Mouse (Mus musculus): ENCODE data around the gene H2-DMb2. TPM values are rescaled to one million over a fixed set of nuclear protein-coding genes. Genes with fewer than 3 reads are reported as not detected.
"Not testable (repeated sequence)": the region's sequence is repeated elsewhere in the genome, so short reads cannot be mapped to it uniquely, and the experiment has no call there.

Gene H2-DMb2
- polyA plus RNA-seq, 1 experiment from 2014 or later, result 0.23 TPM

- H3K9me3 ChIP-seq, result no peaks in the 10 kb centered on the region
- H3K4me3 ChIP-seq, result no peak overlapping the region
- 55% methylated on average over 4 of the region's 4 CpGs for WGBS
- no peak for ATAC-seq (ENCODE audit: low FRiP score, low read depth)
- no peak overlapping the region for H3K9ac ChIP-seq (replicated peaks)
- no peaks in the 10 kb centered on the region for H3K36me3 ChIP-seq
- H3K27me3 ChIP-seq, result peaks cover 58% of the 10 kb centered on the region
- peaks cover 15% of the 10 kb centered on the region for H3K4me1 ChIP-seq
- H3K4me2 ChIP-seq (replicated peaks), result no peak overlapping the region
- no peak overlapping the region for H3K27ac ChIP-seq (replicated peaks)
Measured at GRCm38 (mm10) chr17:34141448-34141847, 1.7 kb upstream of the H2-DMb2 start.

- H3K4me3 ChIP-seq, result no peak overlapping the region
- no peaks in the 10 kb centered on the region for H3K9me3 ChIP-seq
- H3K9ac ChIP-seq (replicated peaks), result no peak overlapping the region
- H3K4me2 ChIP-seq (replicated peaks), result no peak overlapping the region
- H3K36me3 ChIP-seq, result no peaks in the 10 kb centered on the region
- 86% methylated on average over 7 of the region's 7 CpGs for WGBS
- H3K27me3 ChIP-seq, result peaks cover 47% of the 10 kb centered on the region
- H3K27ac ChIP-seq (replicated peaks), result no peak overlapping the region
- peaks cover 15% of the 10 kb centered on the region for H3K4me1 ChIP-seq
- ATAC-seq (ENCODE audit: low FRiP score, low read depth), result no peak
Measured at GRCm38 (mm10) chr17:34142456-34143010, 574 bp upstream of the H2-DMb2 start.

GRCm38 (mm10) chr17:34143461-34143860 lies 354 bp downstream of the H2-DMb2 start:
- Histone ChIP-seq H3K4me2 (replicated peaks) (no peak overlapping the region), H3K4me1 (peaks cover 15% of the 10 kb centered on the region), H3K4me3 (no peak overlapping the region), H3K9ac (replicated peaks) (no peak overlapping the region), H3K9me3 (no peaks in the 10 kb centered on the region), H3K36me3 (no peaks in the 10 kb centered on the region), H3K27me3 (peaks cover 37% of the 10 kb centered on the region), H3K27ac (replicated peaks) (no peak overlapping the region)
- 60% methylated on average over 4 of the region's 5 CpGs for WGBS
- ATAC-seq (ENCODE audit: low FRiP score, low read depth), result no peak

GRCm38 (mm10) chr17:34144221-34144620 lies 1.1 kb downstream of the H2-DMb2 start:
- not testable (repeated sequence) for H3K4me1 ChIP-seq; H3K4me2 ChIP-seq (replicated peaks); H3K4me3 ChIP-seq; H3K27ac ChIP-seq (replicated peaks); H3K9me3 ChIP-seq; H3K9ac ChIP-seq (replicated peaks); ATAC-seq (ENCODE audit: low FRiP score, low read depth); H3K36me3 ChIP-seq
- peaks cover 30% of the 10 kb centered on the region for H3K27me3 ChIP-seq
- WGBS, result 93% methylated on average over 4 of the region's 4 CpGs

- H3K9me3 ChIP-seq, result no peaks in the 10 kb centered on the region
- ATAC-seq (ENCODE audit: low FRiP score, low read depth), result no peak
- 81% methylated on average over 3 of the region's 3 CpGs for WGBS
Measured at GRCm38 (mm10) chr17:34144960-34145371, 1.9 kb downstream of the H2-DMb2 start.

GRCm38 (mm10) chr17:34152923-34153322 lies 9.8 kb downstream of the H2-DMb2 start, which contains the start of gene H2-DMb1:
TSS of gene H2-DMb1 (plus strand) at chr17:34153072.
- no peak for ATAC-seq (ENCODE audit: low FRiP score, low read depth)
- H3K4me2 ChIP-seq (replicated peaks), result no peak within 1 kb of the TSS
- no peaks in the 10 kb centered on the region for H3K9me3 ChIP-seq
- H3K36me3 ChIP-seq, result no peaks in the 10 kb centered on the region
- H3K4me1 ChIP-seq, result no peaks in the 10 kb centered on the region
- WGBS, result 67% methylated on average over 4 of the region's 4 CpGs
- H3K4me3 ChIP-seq, result no peak within 1 kb of the TSS
- H3K9ac ChIP-seq (replicated peaks), result no peak within 1 kb of the TSS
- 0 out of 2 replicates have a peak, but pooled peaks cover 3% of the 10 kb centered on the region for H3K27me3 ChIP-seq
- H3K27ac ChIP-seq (replicated peaks), result no peak within 1 kb of the TSS

More at GRCm38 (mm10) chr17:34144960-34145371, 1.9 kb downstream of the H2-DMb2 start:
- H3K27me3 ChIP-seq, result peaks cover 23% of the 10 kb centered on the region
- no peak overlapping the region for H3K4me3 ChIP-seq
- no peaks in the 10 kb centered on the region for H3K36me3 ChIP-seq
- no peak overlapping the region for H3K9ac ChIP-seq (replicated peaks)
- 0 out of 2 replicates have a peak, but pooled peaks cover 3% of the 10 kb centered on the region for H3K4me1 ChIP-seq
- no peak overlapping the region for H3K27ac ChIP-seq (replicated peaks)
- H3K4me2 ChIP-seq (replicated peaks), result no peak overlapping the region

GRCm38 (mm10) chr17:34155534-34155933 lies 12.4 kb downstream of the H2-DMb2 start:
- 63% methylated on average over 5 of the region's 5 CpGs for WGBS

GRCm38 (mm10) chr17:34164202-34164895 lies 21.2 kb downstream of the H2-DMb2 start:
- Histone ChIP-seq H3K27me3 (peaks cover 13% of the 10 kb centered on the region; the same call in 1 of the 2 replicates), H3K4me3 (no peak overlapping the region), H3K36me3 (no peaks in the 10 kb centered on the region), H3K4me1 (no peaks in the 10 kb centered on the region), H3K4me2 (replicated peaks) (no peak overlapping the region), H3K9ac (replicated peaks) (no peak overlapping the region), H3K9me3 (0 out of 2 replicates have a peak, but pooled peaks cover 4% of the 10 kb centered on the region), H3K27ac (replicated peaks) (no peak overlapping the region)
- ATAC-seq (ENCODE audit: low FRiP score, low read depth), result no peak
- WGBS, result 40% methylated on average over 9 of the region's 9 CpGs

More at GRCm38 (mm10) chr17:34155534-34155933, 12.4 kb downstream of the H2-DMb2 start:
- Histone ChIP-seq H3K4me2 (replicated peaks) (no peak overlapping the region), H3K9ac (replicated peaks) (no peak overlapping the region), H3K36me3 (no peaks in the 10 kb centered on the region), H3K27ac (replicated peaks) (no peak overlapping the region), H3K27me3 (0 out of 2 replicates have a peak, but pooled peaks cover 6% of the 10 kb centered on the region), H3K9me3 (no peaks in the 10 kb centered on the region), H3K4me1 (no peaks in the 10 kb centered on the region), H3K4me3 (no peak overlapping the region)
- no peak for ATAC-seq (ENCODE audit: low FRiP score, low read depth)

- H3K36me3 ChIP-seq, result no peaks in the 10 kb centered on the region
- ATAC-seq (ENCODE audit: low FRiP score, low read depth), result no peak
- H3K4me3 ChIP-seq, result no peak overlapping the region
- 86% methylated on average over 6 of the region's 6 CpGs for WGBS
- 0 out of 2 replicates have a peak, but pooled peaks cover 4% of the 10 kb centered on the region for H3K9me3 ChIP-seq
- no peaks in the 10 kb centered on the region for H3K4me1 ChIP-seq
- H3K9ac ChIP-seq (replicated peaks), result no peak overlapping the region
- H3K27ac ChIP-seq (replicated peaks), result no peak overlapping the region
- H3K27me3 ChIP-seq, result peaks cover 13% of the 10 kb centered on the region; the same call in 1 of the 2 replicates
- H3K4me2 ChIP-seq (replicated peaks), result no peak overlapping the region
Measured at GRCm38 (mm10) chr17:34165033-34165730, 22.1 kb downstream of the H2-DMb2 start.

GRCm38 (mm10) chr17:34169279-34169678 lies 26.2 kb downstream of the H2-DMb2 start:
- peaks cover 14% of the 10 kb centered on the region; the same call in 1 of the 2 replicates for H3K27me3 ChIP-seq
- peaks cover 11% of the 10 kb centered on the region; the same call in 1 of the 2 replicates for H3K9me3 ChIP-seq
- H3K4me2 ChIP-seq (replicated peaks), result no peak overlapping the region
- no peaks in the 10 kb centered on the region for H3K36me3 ChIP-seq
- no peak overlapping the region for H3K27ac ChIP-seq (replicated peaks)
- H3K4me3 ChIP-seq, result no peak overlapping the region
- 11% methylated on average over 2 of the region's 2 CpGs for WGBS
- H3K4me1 ChIP-seq, result no peaks in the 10 kb centered on the region
- no peak overlapping the region for H3K9ac ChIP-seq (replicated peaks)
- no peak for ATAC-seq (ENCODE audit: low FRiP score, low read depth)

GRCm38 (mm10) chr17:34170487-34170876 lies 27.4 kb downstream of the H2-DMb2 start:
- no peak overlapping the region for H3K4me2 ChIP-seq (replicated peaks)
- H3K36me3 ChIP-seq, result no peaks in the 10 kb centered on the region
- H3K4me3 ChIP-seq, result no peak overlapping the region
- peaks cover 10% of the 10 kb centered on the region; the same call in 1 of the 2 replicates for H3K9me3 ChIP-seq
- H3K27ac ChIP-seq (replicated peaks), result no peak overlapping the region
- H3K27me3 ChIP-seq, result peaks cover 20% of the 10 kb centered on the region; the same call in 1 of the 2 replicates
- no peak overlapping the region for H3K9ac ChIP-seq (replicated peaks)
- WGBS, result 23% methylated on average over 4 of the region's 4 CpGs
- no peak for ATAC-seq (ENCODE audit: low FRiP score, low read depth)
- no peaks in the 10 kb centered on the region for H3K4me1 ChIP-seq
